Mouse (Mus musculus): ENCODE measurements around the gene Tulp1. TPM values are rescaled to one million over a fixed set of nuclear protein-coding genes. Genes with fewer than 3 reads are reported as not detected.

The Tulp1 gene
- polyA plus RNA-seq, 1 experiment from 2014 or later: 1.6 TPM

- ATAC-seq: no peak
- Histone ChIP-seq H3K36me3 (ENCODE audit: control insufficient read depth, insufficient read depth, low read length) (no peaks in the 10 kb centered on the region), H3K4me1 (ENCODE audit: control insufficient read depth, insufficient read depth, low read depth, low read length) (peaks cover 18% of the 10 kb centered on the region), H3K4me3 (ENCODE audit: low read length) (no peak overlapping the region), H3K9ac (ENCODE audit: low read depth, low read length) (no peak overlapping the region), H3K9me3 (ENCODE audit: control insufficient read depth, low read length) (no peaks in the 10 kb centered on the region), H3K27ac (ENCODE audit: low read depth, low read length) (no peak overlapping the region), H3K27me3 (replicated peaks; ENCODE audit: control insufficient read depth, insufficient read depth, low read length) (peaks cover 12% of the 10 kb centered on the region), H3K4me2 (ENCODE audit: low read length) (no peak overlapping the region)
- 86% methylated on average over 10 of the region's 10 CpGs for WGBS
These were observed 17.7 kb downstream of the Tulp1 start for GRCm38 (mm10) chr17:28347327-28347726.

GRCm38 (mm10) chr17:28345882-28346281 is 19.1 kb downstream of the Tulp1 start:
- H3K27me3 ChIP-seq (replicated peaks; ENCODE audit: control insufficient read depth, insufficient read depth, low read length): peaks cover 4% of the 10 kb centered on the region; the same call in 1 of the 2 replicates
- H3K36me3 ChIP-seq (ENCODE audit: control insufficient read depth, insufficient read depth, low read length): no peaks in the 10 kb centered on the region
- H3K4me2 ChIP-seq (ENCODE audit: low read length): no peak overlapping the region
- no peaks in the 10 kb centered on the region for H3K9me3 ChIP-seq (ENCODE audit: control insufficient read depth, low read length)
- no peak overlapping the region for H3K27ac ChIP-seq (ENCODE audit: low read depth, low read length)
- H3K9ac ChIP-seq (ENCODE audit: low read depth, low read length): no peak overlapping the region
- H3K4me1 ChIP-seq (ENCODE audit: control insufficient read depth, insufficient read depth, low read depth, low read length): peaks cover 24% of the 10 kb centered on the region
- no peak overlapping the region for H3K4me3 ChIP-seq (ENCODE audit: low read length)
- WGBS: 12% methylated on average over 9 of the region's 10 CpGs
- no peak for ATAC-seq

GRCm38 (mm10) chr17:28345271-28345721 is 19.7 kb downstream of the Tulp1 start:
- Histone ChIP-seq H3K9me3 (ENCODE audit: control insufficient read depth, low read length) (no peaks in the 10 kb centered on the region), H3K4me2 (ENCODE audit: low read length) (no peak overlapping the region), H3K9ac (ENCODE audit: low read depth, low read length) (no peak overlapping the region), H3K27me3 (replicated peaks; ENCODE audit: control insufficient read depth, insufficient read depth, low read length) (peaks cover 4% of the 10 kb centered on the region; the same call in 1 of the 2 replicates), H3K4me1 (ENCODE audit: control insufficient read depth, insufficient read depth, low read depth, low read length) (peaks cover 25% of the 10 kb centered on the region), H3K27ac (ENCODE audit: low read depth, low read length) (no peak overlapping the region), H3K4me3 (ENCODE audit: low read length) (no peak overlapping the region), H3K36me3 (ENCODE audit: control insufficient read depth, insufficient read depth, low read length) (no peaks in the 10 kb centered on the region)
- no peak for ATAC-seq
- 13% methylated on average over 7 of the region's 8 CpGs for WGBS

- no peak overlapping the region for H3K9ac ChIP-seq (ENCODE audit: low read depth, low read length)
- no peak overlapping the region for H3K4me2 ChIP-seq (ENCODE audit: low read length)
- no peak overlapping the region for H3K4me3 ChIP-seq (ENCODE audit: low read length)
- H3K27me3 ChIP-seq (replicated peaks; ENCODE audit: control insufficient read depth, insufficient read depth, low read length): peaks cover 4% of the 10 kb centered on the region; the same call in 1 of the 2 replicates
- 71% methylated on average over 3 of the region's 3 CpGs for WGBS
- no peak overlapping the region for H3K27ac ChIP-seq (ENCODE audit: low read depth, low read length)
- no peaks in the 10 kb centered on the region for H3K36me3 ChIP-seq (ENCODE audit: control insufficient read depth, insufficient read depth, low read length)
- H3K9me3 ChIP-seq (ENCODE audit: control insufficient read depth, low read length): no peaks in the 10 kb centered on the region
- peaks cover 18% of the 10 kb centered on the region for H3K4me1 ChIP-seq (ENCODE audit: control insufficient read depth, insufficient read depth, low read depth, low read length)
- ATAC-seq: no peak
These were observed 20.4 kb downstream of the Tulp1 start for GRCm38 (mm10) chr17:28344670-28345069.

- no peak overlapping the region for H3K4me2 ChIP-seq (ENCODE audit: low read length)
- H3K27me3 ChIP-seq (replicated peaks; ENCODE audit: control insufficient read depth, insufficient read depth, low read length): peaks cover 3% of the 10 kb centered on the region; the same call in 1 of the 2 replicates
- peaks cover 18% of the 10 kb centered on the region for H3K4me1 ChIP-seq (ENCODE audit: control insufficient read depth, insufficient read depth, low read depth, low read length)
- no peaks in the 10 kb centered on the region for H3K9me3 ChIP-seq (ENCODE audit: control insufficient read depth, low read length)
- no peaks in the 10 kb centered on the region for H3K36me3 ChIP-seq (ENCODE audit: control insufficient read depth, insufficient read depth, low read length)
- ATAC-seq: no peak
- H3K4me3 ChIP-seq (ENCODE audit: low read length): no peak overlapping the region
- no peak overlapping the region for H3K9ac ChIP-seq (ENCODE audit: low read depth, low read length)
- 43% methylated on average over 4 of the region's 4 CpGs for WGBS
- H3K27ac ChIP-seq (ENCODE audit: low read depth, low read length): no peak overlapping the region
These were observed 20.9 kb downstream of the Tulp1 start for GRCm38 (mm10) chr17:28344050-28344607.

GRCm38 (mm10) chr17:28341091-28341490 is 23.9 kb downstream of the Tulp1 start:
- peak overlapping the region; percentile 57 for H3K9ac ChIP-seq (ENCODE audit: low read depth, low read length)
- H3K4me1 ChIP-seq (ENCODE audit: control insufficient read depth, insufficient read depth, low read depth, low read length): peaks cover 18% of the 10 kb centered on the region
- no peaks in the 10 kb centered on the region for H3K9me3 ChIP-seq (ENCODE audit: control insufficient read depth, low read length)
- H3K36me3 ChIP-seq (ENCODE audit: control insufficient read depth, insufficient read depth, low read length): no peaks in the 10 kb centered on the region
- H3K4me3 ChIP-seq (ENCODE audit: low read length): peak overlapping the region; percentile 29
- no peak overlapping the region for H3K27ac ChIP-seq (ENCODE audit: low read depth, low read length)
- WGBS: 4% methylated on average over 26 of the region's 26 CpGs
- H3K27me3 ChIP-seq (replicated peaks; ENCODE audit: control insufficient read depth, insufficient read depth, low read length): no peaks in the 10 kb centered on the region; the same call in 1 of the 2 replicates
- peak overlapping the region; percentile 54 for H3K4me2 ChIP-seq (ENCODE audit: low read length)
- peak; percentile 77 for ATAC-seq

GRCm38 (mm10) chr17:28340578-28340977 is 24.4 kb downstream of the Tulp1 start:
- no peak for ATAC-seq
- Histone ChIP-seq H3K4me3 (ENCODE audit: low read length) (no peak overlapping the region), H3K4me1 (ENCODE audit: control insufficient read depth, insufficient read depth, low read depth, low read length) (peaks cover 13% of the 10 kb centered on the region), H3K9me3 (ENCODE audit: control insufficient read depth, low read length) (no peaks in the 10 kb centered on the region), H3K27me3 (replicated peaks; ENCODE audit: control insufficient read depth, insufficient read depth, low read length) (no peaks in the 10 kb centered on the region; the same call in 1 of the 2 replicates), H3K9ac (ENCODE audit: low read depth, low read length) (peak overlapping the region; percentile 57; the same call in 1 of the 2 replicates), H3K27ac (ENCODE audit: low read depth, low read length) (no peak overlapping the region), H3K4me2 (ENCODE audit: low read length) (peak overlapping the region; percentile 54), H3K36me3 (ENCODE audit: control insufficient read depth, insufficient read depth, low read length) (no peaks in the 10 kb centered on the region)
- 77% methylated on average over 7 of the region's 7 CpGs for WGBS

GRCm38 (mm10) chr17:28337547-28337946 is 27.5 kb downstream of the Tulp1 start:
- no peak overlapping the region for H3K9ac ChIP-seq (ENCODE audit: low read depth, low read length)
- no peaks in the 10 kb centered on the region for H3K9me3 ChIP-seq (ENCODE audit: control insufficient read depth, low read length)
- H3K4me3 ChIP-seq (ENCODE audit: low read length): no peak overlapping the region
- H3K4me1 ChIP-seq (ENCODE audit: control insufficient read depth, insufficient read depth, low read depth, low read length): peaks cover 9% of the 10 kb centered on the region
- no peaks in the 10 kb centered on the region for H3K27me3 ChIP-seq (replicated peaks; ENCODE audit: control insufficient read depth, insufficient read depth, low read length)
- no peak overlapping the region for H3K27ac ChIP-seq (ENCODE audit: low read depth, low read length)
- no peak overlapping the region for H3K4me2 ChIP-seq (ENCODE audit: low read length)
- ATAC-seq: no peak
- H3K36me3 ChIP-seq (ENCODE audit: control insufficient read depth, insufficient read depth, low read length): no peaks in the 10 kb centered on the region
- WGBS: 89% methylated on average over 7 of the region's 7 CpGs

- ATAC-seq: no peak
- WGBS: 74% methylated on average over 10 of the region's 10 CpGs
- H3K27ac ChIP-seq (ENCODE audit: low read depth, low read length): no peak overlapping the region
- no peak overlapping the region for H3K4me2 ChIP-seq (ENCODE audit: low read length)
- no peaks in the 10 kb centered on the region for H3K27me3 ChIP-seq (replicated peaks; ENCODE audit: control insufficient read depth, insufficient read depth, low read length)
- no peaks in the 10 kb centered on the region for H3K9me3 ChIP-seq (ENCODE audit: control insufficient read depth, low read length)
- no peak overlapping the region for H3K4me3 ChIP-seq (ENCODE audit: low read length)
- peaks cover 9% of the 10 kb centered on the region for H3K36me3 ChIP-seq (ENCODE audit: control insufficient read depth, insufficient read depth, low read length)
- H3K9ac ChIP-seq (ENCODE audit: low read depth, low read length): no peak overlapping the region
- H3K4me1 ChIP-seq (ENCODE audit: control insufficient read depth, insufficient read depth, low read depth, low read length): no peaks in the 10 kb centered on the region
These were observed 29.8 kb downstream of the Tulp1 start for GRCm38 (mm10) chr17:28335267-28335666.
